Mouse (Mus musculus) brain, embryonic 14.5 days (tissue): ENCODE measurements around the gene Tmem198. TPM values are rescaled to one million over a fixed set of nuclear protein-coding genes. Genes with fewer than 3 reads are reported as not detected.

Experiments used
- DNase-seq: peaks from one replicate; pipeline ENCODE4 v3.0.0-alpha.2; 2011; ENCODE audit warnings: low read depth
- CTCF ChIP-seq: fragments of 200-500 bp; IDR thresholded peaks from 2 replicates; pipeline ENCODE4 v1.5.1; 2012; ENCODE audit warnings: inconsistent platforms, mild to moderate bottlenecking, moderate library complexity, borderline replicate concordance; ENCODE audit not compliant: insufficient read depth, insufficient read length; ENCODE audit errors: extremely low read depth
- POLR2A ChIP-seq: fragments of 200-500 bp; IDR thresholded peaks from 2 replicates; pipeline ENCODE4 v1.6.1; 2012; ENCODE audit warnings: mild to moderate bottlenecking, inconsistent platforms, borderline replicate concordance; ENCODE audit not compliant: poor library complexity, insufficient read depth, insufficient read length, severe bottlenecking; ENCODE audit errors: extremely low read depth
- polyA plus RNA-seq: library from polyadenylated mRNA; depleted of rRNA; stranded (reverse); fragments of >200 nt; gene quantifications from 2 replicates; pipeline ENCODE4 v1.2.3, GENCODE M21; 2012

Gene Tmem198
- polyA plus RNA-seq, 1 experiment, result 46.9 TPM

DNA sequence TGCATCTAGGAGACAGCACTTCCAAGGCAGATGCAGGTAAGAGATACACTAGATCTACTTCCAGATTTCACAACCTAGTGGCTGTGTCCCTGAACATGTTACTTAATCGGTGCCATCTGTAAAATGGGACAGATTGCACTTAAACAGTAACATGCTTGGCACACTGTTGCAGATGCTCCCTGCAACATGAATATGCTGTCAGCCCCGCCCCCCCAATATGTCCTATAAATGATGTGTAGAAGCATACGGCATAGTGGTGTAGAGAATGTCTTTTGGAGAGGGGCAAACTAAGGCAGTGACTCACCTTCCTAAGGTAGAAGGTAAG lies 1.4 kb upstream of the Tmem198 start:
- TF ChIP-seq POLR2A, result no peak
- TF ChIP-seq CTCF, result no peak
- DNase-seq, result peak; percentile 60

DNA sequence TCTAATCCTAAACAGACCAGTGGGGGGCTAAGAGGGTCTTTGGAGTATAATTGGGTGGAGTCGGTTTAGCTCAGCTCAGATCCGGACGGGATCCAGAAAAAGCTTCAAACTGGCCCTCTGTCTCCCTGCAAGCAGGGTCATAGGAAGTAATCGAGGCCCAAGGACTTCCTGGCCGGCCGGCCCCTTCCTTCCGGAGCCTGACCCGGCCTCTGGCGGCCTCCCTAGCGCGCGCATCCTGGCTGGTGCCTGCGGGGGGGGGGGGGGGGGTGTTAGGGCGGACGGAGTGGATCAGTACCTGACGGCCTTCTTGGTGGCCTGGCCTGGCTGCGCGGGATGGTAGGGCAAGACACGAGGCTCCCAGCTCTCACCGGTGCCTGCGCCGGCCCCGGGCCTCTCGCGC lies 835 bp upstream of the Tmem198 start:
- DNase-seq, result no peak

DNA sequence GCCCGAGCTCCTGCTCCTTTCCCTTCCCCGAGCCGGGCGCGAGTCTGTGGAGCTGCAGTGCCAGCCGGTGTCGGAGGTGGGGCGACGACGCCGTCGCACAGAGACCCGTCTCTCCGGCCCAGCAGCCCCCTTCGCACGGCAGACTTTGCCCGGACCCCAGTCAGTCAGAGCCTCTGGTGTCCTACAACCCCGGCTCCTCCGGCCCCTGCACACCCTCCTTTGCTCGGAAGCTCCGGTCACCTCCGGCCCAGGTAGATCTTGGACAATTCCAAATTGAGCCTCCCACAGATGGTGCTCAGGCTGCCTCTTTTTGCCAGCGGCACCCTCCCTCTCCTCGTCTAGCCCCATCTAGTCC lies 280 bp downstream of the Tmem198 start:
- DNase-seq, result no peak
- TF ChIP-seq CTCF, result no peak
- no peak; the same call in 1 of the 2 replicates for TF ChIP-seq POLR2A

More for the DNA sequence above, 835 bp upstream of the Tmem198 start:
- TF ChIP-seq POLR2A (no peak), CTCF (no peak)

DNA sequence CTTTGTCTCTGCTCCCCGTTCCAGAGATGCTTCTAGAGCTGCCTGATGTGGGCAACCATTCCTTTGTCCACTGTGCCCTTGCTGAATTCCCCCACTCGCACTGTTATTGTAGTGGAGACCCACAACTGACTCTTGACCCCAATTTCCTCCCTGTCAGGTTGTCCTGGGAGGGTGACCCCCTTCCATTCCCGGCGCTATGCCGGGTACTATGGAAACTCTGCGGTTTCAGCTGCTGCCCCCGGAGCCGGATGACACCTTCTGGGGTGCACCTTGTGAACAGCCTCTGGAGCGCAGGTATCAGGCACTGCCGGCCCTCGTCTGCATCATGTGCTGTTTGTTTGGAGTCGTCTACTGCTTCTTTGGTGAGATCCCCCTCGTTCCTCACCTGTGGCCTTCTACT lies 704 bp downstream of the Tmem198 start:
- TF ChIP-seq POLR2A (no peak), CTCF (no peak)
- DNase-seq, result no peak

DNA sequence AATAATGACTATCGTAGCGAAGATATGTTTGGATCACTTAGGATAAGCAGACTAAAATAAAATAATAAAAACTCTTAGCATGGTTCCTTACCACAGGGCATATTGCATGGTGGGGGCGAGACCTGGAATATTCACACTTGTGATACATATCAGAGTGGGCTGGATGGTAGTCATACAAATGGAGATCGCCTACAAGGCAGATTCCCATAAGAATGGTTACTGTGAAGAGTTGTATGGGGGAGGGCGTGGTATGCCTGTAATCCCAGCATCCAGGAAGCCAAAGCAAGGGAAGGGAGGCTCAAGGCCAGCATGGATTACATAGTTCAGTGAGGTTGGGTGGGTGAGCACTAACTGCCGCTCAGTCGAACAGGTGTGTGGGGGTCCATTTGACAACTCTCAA lies 1.4 kb downstream of the Tmem198 start:
- TF ChIP-seq CTCF, result no peak
- no peak for TF ChIP-seq POLR2A
- DNase-seq, result no peak

DNA sequence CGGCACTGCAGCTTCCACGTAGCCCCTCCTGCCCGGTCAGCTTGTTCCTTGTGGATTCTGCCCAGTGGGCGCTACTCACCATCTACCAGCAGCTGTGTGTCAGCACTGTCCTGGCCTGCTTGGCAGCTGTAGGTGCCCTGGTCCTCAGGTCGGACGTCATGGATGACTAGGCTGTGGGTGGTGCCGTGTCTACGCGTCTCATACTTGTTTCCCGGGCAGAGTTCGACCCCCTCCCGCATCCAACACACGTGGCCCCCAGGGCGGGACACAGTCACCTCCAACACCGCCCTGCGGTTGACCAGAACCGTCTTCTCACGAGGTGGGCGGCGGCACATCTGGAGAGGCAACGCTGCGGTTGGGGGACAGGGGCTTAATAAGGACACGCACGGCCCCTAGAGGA lies 7.2 kb downstream of the Tmem198 start:
- DNase-seq, result no peak
- TF ChIP-seq CTCF (no peak), POLR2A (no peak)

DNA sequence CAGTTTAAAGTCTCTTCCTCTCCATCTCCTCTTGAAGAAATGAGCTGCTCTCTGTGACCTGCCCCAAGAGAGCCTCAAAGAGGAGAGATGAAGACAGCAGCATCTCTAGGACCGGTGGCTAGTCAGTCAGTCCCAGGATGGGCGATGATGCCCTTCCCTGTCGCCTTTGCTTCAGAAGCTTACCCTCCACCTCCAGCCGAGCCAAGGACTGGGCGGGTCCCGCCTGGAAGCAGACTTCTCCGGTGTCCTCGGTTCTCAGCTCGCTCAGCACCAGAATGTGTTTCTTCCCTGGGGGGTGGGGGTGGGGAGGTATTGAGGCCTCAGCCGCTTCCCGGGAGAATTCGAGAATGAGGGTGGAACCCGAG lies 7.7 kb downstream of the Tmem198 start:
- TF ChIP-seq POLR2A (no peak), CTCF (no peak)
- DNase-seq, result no peak

DNA sequence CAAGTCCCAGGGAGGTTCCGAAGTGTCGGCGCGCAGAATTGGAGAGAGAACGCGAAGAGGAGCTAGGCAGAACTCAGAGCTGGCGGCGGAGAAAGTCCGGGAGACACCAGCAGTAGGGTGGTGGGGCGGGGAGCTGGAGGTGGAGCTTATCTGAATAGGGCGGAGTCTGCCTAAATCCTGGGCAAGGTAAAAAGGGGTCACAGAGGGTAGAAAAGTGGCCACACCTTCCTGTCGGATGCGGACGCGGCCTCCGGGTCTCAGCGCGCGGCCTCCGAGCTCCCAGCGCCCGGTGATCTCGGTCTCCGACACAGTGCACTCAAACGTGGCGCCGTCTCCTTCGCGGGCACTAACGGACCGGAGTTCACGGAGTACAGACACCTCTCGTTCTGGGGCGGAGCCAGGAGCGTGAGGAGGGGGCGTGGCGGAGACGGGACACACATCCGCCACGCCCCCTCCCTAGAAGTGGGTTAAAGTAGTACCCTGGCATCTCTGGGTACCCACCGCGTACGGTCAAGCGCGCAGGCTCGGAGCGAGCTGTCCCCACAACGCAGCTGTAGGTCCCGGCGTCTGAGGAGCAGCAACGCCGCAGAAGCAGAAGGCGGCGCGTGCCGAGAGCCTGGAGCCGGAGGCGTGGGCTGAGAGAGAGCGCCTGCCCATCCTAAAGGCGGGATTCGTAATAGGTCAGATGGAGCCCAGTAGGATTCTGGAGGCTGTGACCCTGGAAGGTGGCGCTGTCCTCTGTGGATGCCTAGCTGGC lies 8.3 kb downstream of the Tmem198 start:
- TF ChIP-seq CTCF (no peak), POLR2A (no peak)
- peak; percentile 78 for DNase-seq

DNA sequence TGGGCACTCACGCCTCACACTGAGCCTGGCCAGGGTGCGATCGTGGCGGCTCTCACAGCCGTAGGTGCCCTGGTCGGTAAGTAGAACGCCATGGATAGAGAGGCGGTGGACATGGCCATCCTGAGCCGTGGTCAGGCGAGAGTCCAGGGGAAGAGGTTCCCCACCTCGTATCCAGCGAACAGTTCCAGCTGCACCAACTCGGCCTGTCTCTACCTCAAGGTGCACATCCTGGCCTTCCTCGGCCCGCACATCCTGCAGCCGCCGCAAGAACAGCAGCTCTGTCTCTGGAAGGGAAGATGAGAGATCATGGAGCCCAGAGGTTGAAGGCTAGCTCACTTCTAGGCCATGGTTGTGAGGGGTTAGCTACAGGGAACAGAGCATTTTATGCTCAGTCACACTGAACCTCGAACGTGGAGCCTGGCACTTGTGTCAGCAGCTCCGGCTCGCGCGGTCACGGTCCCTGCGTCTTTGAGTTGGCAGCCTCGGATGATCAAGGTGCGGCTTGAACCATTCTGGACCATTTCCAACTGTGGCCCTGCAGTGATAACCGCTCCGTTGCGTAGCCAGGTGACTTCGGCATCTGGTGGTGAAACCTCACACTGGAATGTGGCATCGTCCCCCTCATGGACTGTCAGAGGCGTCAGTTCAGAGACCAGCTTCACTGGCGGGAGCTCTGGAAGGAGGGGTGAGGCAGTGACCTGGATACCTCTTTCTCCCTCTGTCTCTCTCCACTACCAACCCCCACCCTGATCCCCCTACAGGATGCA lies 11.6 kb downstream of the Tmem198 start:
- DNase-seq, result no peak
- no peak for TF ChIP-seq POLR2A
- no peak for TF ChIP-seq CTCF

DNA sequence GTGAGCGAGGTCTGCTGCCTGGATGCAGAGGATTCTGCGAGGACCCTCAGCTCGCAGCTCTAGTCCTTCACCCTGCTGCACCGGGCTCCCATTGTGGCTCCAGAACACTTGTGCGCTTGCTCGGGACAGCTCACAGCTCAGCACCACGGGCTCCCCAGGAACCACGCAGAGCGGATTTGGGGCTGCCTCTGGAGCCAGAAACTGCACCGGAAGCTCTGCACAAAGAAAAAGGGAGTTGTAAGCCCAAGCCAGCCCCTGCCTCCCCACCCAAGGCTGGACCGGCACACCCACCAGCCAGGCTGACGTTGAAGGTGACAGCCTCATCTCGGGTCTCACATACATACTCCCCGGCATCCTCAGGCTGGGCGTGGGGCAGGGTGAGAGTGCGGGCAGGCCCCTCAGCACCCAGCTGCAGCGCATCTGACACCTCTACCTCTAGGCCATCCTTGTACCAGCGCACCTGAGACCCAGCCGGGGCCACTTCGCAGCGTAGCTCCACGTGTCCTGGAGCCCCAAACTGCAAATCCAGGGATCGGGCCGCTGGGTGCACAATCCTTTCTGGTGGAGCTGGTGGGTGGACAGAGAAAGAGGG lies 13.3 kb downstream of the Tmem198 start:
- no peak for DNase-seq
- TF ChIP-seq POLR2A (no peak), CTCF (no peak)

DNA sequence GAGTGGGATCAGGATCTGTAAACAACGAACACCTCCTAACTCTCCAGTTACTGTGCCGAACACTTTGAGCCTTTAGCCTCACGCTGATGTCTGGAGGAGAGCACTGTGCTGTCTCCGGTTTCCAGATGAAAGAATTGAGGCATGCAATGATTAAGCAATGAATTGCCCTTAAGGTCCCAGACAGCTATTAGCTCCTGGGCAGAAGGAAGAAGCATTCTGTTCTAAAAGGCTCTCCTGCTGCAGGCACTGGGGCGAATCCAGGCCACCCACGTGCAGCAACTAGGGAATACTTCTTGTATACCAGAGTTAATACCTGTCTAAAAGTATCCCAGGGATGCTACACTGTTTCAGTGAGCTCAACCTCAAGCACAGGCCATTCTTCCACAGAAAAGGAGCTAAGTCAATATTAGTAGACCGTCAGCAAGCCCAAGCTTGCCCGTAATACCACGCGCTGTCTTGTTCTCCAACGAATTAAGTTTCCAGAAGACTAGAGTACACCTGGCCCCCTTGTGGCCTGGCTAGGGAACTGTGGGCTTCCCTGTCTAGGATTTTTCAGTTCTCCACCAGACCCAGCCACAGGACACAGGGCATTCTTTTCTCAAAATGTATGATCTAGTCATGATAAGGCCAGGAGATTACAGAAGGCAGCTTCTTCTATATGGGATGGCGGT lies 15.7 kb downstream of the Tmem198 start:
- TF ChIP-seq CTCF, result peak; percentile 83
- TF ChIP-seq POLR2A, result no peak
- DNase-seq, result peak; percentile 67

DNA sequence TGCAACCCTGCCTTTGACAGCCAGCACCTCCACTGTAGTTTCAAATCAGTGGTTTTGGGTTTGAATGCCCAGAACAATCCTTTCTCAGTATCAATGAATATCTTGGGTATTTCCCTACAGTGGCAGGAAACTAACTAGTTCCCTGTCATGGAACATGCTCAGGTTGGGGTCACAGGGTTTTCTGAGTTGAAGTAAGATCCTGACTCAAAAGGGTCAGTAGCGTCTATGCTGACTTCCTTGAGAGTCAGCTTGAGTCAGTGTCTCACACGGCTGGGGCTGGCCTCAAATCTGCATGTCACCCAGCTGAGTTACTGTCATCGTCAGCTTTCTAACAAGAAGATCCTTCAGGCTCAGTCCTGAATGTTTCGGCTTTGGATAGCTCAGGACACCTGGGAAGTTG lies 19.6 kb downstream of the Tmem198 start:
- DNase-seq, result no peak
- TF ChIP-seq POLR2A (no peak), CTCF (no peak)

DNA sequence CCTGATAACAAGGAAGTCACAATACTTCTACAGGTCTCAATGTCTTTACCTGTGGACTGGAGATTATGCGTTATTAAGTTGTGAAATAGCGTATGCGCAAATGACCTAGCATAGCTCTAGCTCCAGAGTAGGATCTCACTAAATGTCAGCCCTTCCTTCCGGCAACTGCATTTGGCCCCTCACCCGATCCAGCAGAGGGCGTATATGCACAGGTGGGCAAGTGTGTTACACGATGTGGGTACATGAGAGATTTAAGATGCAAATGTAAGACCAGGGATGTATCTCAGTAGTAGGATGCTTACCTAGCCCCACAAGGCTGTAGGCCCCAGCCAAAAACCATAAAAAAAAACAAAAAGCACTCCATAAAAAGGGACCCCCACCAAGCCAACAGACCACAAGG lies 20.1 kb downstream of the Tmem198 start:
- TF ChIP-seq POLR2A (no peak), CTCF (peak; percentile 25; the same call in 1 of the 2 replicates)
- DNase-seq, result no peak

DNA sequence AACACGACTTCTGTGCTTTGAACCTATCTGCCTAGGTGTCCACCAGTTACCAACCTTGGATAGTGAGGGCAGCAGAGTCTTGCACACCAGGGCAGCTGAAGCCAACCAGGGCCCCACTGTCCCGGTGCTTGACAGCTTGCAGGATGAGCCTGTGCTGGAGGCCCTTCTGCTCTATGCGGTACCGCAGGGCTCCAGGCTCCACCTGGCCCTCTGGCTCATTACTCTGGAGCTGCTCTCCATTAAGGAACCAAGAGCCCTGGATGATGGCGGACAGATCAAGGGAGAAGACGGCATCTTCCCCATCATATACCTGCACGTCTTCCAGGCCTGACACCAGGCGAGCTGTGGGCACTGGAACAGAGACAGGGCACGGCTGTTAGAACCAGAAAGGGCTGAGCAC lies 22.6 kb downstream of the Tmem198 start:
- TF ChIP-seq CTCF, result no peak
- TF ChIP-seq POLR2A, result no peak
- no peak for DNase-seq
